Mouse (Mus musculus) lung, embryonic 16.5 days (tissue): ENCODE results near the gene Pcgf6. TPM values are rescaled to one million over a fixed set of nuclear protein-coding genes. Genes with fewer than 3 reads are reported as not detected.
A peak's percentile ranks its signal among the peaks of the same experiment; 100 is the strongest.

Experiments used
- ATAC-seq: fragments of 200-750 bp; cut with Nextera tagmentation; 2 replicates; pipeline ENCODE4 v1.8.0; 2017; ENCODE audit warnings: low read depth, mild to moderate bottlenecking, moderate library complexity
- H3K27ac ChIP-seq: fragments of 300-500 bp; sonication (generic); 2 replicates; pipeline ENCODE4 v1.5.1; 2014; ENCODE audit warnings: mild to moderate bottlenecking, control low read depth, low read length
- H3K27me3 ChIP-seq: fragments of 300-500 bp; sonication (generic); 2 replicates; pipeline ENCODE4 v1.6.1; 2014; ENCODE audit warnings: low read depth, low read length, mixed read lengths; ENCODE audit not compliant: control insufficient read depth, insufficient read depth
- H3K36me3 ChIP-seq: fragments of 300-500 bp; sonication (generic); 2 replicates; pipeline ENCODE4 v1.6.1; 2014; ENCODE audit warnings: low read length; ENCODE audit not compliant: control insufficient read depth, insufficient read depth
- H3K4me1 ChIP-seq: fragments of 300-500 bp; sonication (generic); replicated peaks from 2 replicates; pipeline ENCODE4 v1.6.1; 2014; ENCODE audit warnings: low read length, mixed read lengths; ENCODE audit not compliant: control insufficient read depth, insufficient read depth
- H3K4me2 ChIP-seq: fragments of 300-500 bp; sonication (generic); 2 replicates; pipeline ENCODE4 v1.6.1; 2014; ENCODE audit warnings: low read depth, low read length, control low read depth
- H3K4me3 ChIP-seq: fragments of 300-500 bp; sonication (generic); 2 replicates; pipeline ENCODE4 v1.5.1; 2014; ENCODE audit warnings: mild to moderate bottlenecking, low read length, control low read depth
- H3K9ac ChIP-seq: fragments of 300-500 bp; sonication (generic); 2 replicates; pipeline ENCODE4 v1.6.1; 2014; ENCODE audit warnings: low read length, control low read depth
- H3K9me3 ChIP-seq: fragments of 300-500 bp; sonication (generic); 2 replicates; pipeline ENCODE4 v1.6.1; 2016; ENCODE audit warnings: low read length; ENCODE audit not compliant: control insufficient read depth
- WGBS: fragments of 180-500 bp; shearing (Covaris S2); extraction: QIAGEN DNeasy Blood & Tissue Kit; methylation state at CpG from one replicate; pipeline ENCODE4 v1.1.7; 2014; 5-methylcytosine and 5-hydroxymethylcytosine counted together
- polyA plus RNA-seq: library from polyadenylated mRNA; unstranded; fragments of >200 nt; fragmentation: Nextera tagmentation; extraction: Ambion mirVana; gene quantifications from 2 replicates; pipeline ENCODE4 v1.2.1, GENCODE M21; 2015

The Pcgf6 gene
- polyA plus RNA-seq, 1 experiment from 2014 or later, result 14.4 TPM

DNA sequence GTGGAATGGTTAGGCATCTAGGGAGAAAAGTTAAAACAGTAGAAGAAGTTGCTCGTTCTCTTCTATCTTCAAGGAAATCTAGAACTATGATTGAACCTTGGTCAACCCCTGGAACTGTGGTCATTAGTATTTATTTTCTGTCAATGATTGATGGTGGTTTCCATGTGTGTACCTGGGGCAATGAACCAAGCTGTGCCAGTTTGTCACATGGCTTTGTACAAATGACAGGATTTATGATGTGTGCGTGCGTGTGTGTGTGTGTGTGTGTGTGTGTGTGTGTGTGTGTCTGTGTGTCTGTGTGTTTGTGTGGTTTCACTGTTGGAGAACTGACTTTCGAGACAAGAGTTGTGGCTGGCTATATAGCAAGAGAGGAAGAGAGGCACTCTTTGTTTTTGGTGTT is 2.8 kb upstream of the Pcgf6 start:
- Histone ChIP-seq H3K4me1 (peaks cover 12% of the 10 kb centered on the region), H3K27me3 (no peaks in the 10 kb centered on the region), H3K4me3 (no peak overlapping the region), H3K9me3 (no peaks in the 10 kb centered on the region), H3K27ac (no peak overlapping the region), H3K9ac (no peak overlapping the region), H3K36me3 (no peaks in the 10 kb centered on the region), H3K4me2 (no peak overlapping the region)
- no peak for ATAC-seq
- 68% methylated on average over 4 of the region's 4 CpGs for WGBS

DNA sequence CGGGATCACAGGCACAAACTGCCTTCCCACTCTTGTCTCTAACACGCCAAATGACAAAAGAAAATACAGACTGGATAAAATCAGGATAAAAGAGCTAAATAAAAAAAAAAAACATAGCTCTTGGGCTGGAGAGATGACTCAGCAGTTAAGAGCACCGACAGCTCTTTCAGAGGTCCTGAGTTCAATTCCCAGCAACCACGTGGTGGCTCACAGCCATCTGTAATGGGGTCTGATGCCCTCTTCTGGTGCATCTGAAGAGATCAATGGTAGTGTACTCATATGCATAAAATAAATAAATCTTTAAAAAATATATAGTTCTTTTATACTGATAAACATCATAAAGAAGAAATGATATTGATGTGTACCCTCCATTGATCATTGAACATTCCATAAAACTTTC is 2.2 kb upstream of the Pcgf6 start:
- 67% methylated on average over 4 of the region's 4 CpGs for WGBS
- Histone ChIP-seq H3K9me3 (no peaks in the 10 kb centered on the region), H3K4me2 (no peak overlapping the region), H3K27ac (no peak overlapping the region), H3K4me1 (peaks cover 12% of the 10 kb centered on the region), H3K27me3 (no peaks in the 10 kb centered on the region), H3K36me3 (no peaks in the 10 kb centered on the region), H3K9ac (no peak overlapping the region), H3K4me3 (no peak overlapping the region)
- ATAC-seq, result no peak

DNA sequence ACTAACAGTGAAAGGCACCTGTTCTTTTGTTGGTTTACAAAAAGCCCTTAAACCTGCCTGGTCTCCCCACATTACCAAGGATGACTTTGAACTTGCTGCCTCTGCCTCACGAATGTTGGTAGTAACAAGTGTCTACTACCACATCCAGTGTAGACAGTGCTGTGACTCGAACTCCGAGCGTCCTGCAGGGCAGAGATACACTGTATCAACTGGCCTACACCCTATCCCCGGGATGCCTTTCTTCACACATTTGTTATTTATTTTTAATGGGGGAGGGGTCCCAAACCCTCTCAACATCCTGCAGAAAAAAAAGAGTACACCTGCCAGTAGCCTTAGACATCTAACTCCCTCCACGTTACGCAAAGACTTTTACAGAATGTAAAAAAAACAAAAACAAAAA is 866 bp downstream of the Pcgf6 start:
- H3K36me3 ChIP-seq, result peaks cover 11% of the 10 kb centered on the region; the same call in 1 of the 2 replicates
- H3K4me2 ChIP-seq, result peak overlapping the region; percentile 90
- peak overlapping the region; percentile 85 for H3K9ac ChIP-seq
- H3K27ac ChIP-seq, result peak overlapping the region; percentile 93; the same call in 1 of the 2 replicates
- peak overlapping the region; percentile 91 for H3K4me3 ChIP-seq
- H3K9me3 ChIP-seq, result no peaks in the 10 kb centered on the region
- 4% methylated on average over 7 of the region's 7 CpGs for WGBS
- H3K27me3 ChIP-seq, result no peaks in the 10 kb centered on the region
- H3K4me1 ChIP-seq, result peaks cover 12% of the 10 kb centered on the region
- ATAC-seq, result no peak

DNA sequence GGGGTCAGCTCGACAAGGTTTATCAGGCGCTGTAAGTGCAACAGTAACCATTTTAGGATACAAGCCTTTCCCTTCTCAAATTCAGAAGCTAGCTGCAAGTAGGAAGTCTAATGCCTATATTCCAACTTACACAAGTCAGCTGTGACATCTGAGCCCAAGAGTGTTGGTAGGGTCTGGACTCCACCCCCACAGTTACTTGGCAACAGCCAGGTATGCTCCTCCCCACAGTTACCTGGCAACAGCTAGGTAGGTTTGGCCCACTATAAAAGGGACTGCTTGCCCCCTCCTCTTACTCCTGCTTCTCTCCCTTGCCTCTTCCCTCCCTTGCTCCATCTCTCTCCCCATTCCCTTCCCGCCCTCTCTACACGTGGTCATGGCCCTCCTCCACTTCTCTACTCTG is 1.6 kb downstream of the Pcgf6 start:
- no peak overlapping the region for H3K4me3 ChIP-seq
- H3K27ac ChIP-seq, result no peak overlapping the region
- H3K4me1 ChIP-seq, result peaks cover 12% of the 10 kb centered on the region
- H3K27me3 ChIP-seq, result no peaks in the 10 kb centered on the region
- no peaks in the 10 kb centered on the region for H3K9me3 ChIP-seq
- H3K9ac ChIP-seq, result no peak overlapping the region
- no peak for ATAC-seq
- no peak overlapping the region for H3K4me2 ChIP-seq
- H3K36me3 ChIP-seq, result peaks cover 13% of the 10 kb centered on the region; the same call in 1 of the 2 replicates
- 65% methylated on average over 4 of the region's 4 CpGs for WGBS

DNA sequence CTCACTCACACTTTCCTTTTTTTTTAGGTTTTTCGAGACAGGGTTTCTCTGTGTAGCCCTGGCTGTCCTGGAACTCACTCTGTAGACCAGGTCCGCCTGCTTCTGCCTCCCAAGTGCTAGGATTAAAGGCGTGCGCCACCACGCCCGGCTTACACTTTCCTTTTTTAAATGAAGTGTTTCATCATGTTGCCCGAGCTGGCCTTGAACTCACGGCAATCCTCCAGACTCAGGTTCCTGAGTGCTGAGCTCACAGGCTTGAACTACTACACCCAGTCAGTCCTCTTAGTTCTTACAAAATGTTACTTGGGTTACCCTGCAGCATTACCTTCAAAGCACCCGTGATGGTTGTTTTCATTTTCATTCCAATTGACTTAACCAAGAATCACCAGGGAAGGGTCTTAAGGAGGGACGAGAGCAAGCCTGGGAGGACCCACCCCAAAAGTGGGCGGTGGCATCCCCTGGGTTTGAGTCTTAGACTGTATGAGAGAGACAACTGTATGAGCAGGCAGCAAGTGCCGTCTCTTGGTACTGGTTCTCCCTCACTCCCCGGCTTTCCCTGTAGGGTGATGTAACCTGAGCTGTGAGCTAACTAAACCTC is 3.4 kb downstream of the Pcgf6 start:
- ATAC-seq, result no peak
- Histone ChIP-seq H3K9ac (no peak overlapping the region), H3K36me3 (peaks cover 13% of the 10 kb centered on the region; the same call in 1 of the 2 replicates), H3K4me2 (no peak overlapping the region), H3K4me3 (no peak overlapping the region), H3K4me1 (peaks cover 12% of the 10 kb centered on the region), H3K27ac (no peak overlapping the region), H3K9me3 (no peaks in the 10 kb centered on the region), H3K27me3 (no peaks in the 10 kb centered on the region)
- WGBS, result 79% methylated on average over 13 of the region's 13 CpGs

DNA sequence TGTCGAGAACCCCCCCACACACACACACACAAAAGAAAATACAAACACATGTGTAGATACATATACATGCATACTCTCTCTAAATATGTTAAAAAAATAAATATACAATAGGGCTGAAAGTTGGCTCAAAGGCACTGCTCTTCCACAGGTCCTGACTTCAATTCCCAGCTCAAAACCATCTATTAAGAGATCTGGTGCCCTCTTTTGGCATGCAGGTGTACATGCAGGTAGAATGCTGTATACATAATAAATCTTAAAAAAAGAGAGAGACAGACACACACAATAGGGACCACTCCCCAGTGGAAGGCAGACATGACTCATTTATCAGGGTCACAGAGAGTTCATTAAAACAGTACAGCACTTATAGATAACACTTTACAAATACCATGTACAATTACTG is 4.4 kb downstream of the Pcgf6 start:
- Histone ChIP-seq H3K4me1 (peaks cover 12% of the 10 kb centered on the region), H3K4me2 (no peak overlapping the region), H3K27me3 (no peaks in the 10 kb centered on the region), H3K27ac (no peak overlapping the region), H3K9me3 (no peaks in the 10 kb centered on the region), H3K36me3 (peaks cover 13% of the 10 kb centered on the region; the same call in 1 of the 2 replicates), H3K4me3 (no peak overlapping the region), H3K9ac (no peak overlapping the region)
- no peak for ATAC-seq
- 87% methylated on average over 1 of the region's 1 CpGs for WGBS

DNA sequence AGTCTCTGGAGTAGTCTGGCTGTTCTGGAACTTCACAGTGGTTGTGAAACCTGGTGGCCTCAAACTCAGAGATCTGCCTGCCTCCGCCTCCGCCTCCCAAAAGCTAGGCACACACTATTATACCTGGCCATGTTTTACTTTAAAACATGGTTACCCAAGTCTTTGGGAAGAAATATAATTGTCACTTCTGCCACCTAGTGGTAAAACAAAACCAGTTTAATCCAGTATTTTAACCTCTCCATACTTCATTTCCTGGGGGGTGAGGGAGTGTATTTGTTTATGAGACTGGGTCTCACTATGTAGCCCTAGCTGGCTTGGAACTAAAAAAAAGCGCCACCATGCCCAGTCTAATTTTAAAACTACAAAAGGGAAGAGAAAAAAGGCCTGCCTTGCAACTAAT is 7.1 kb downstream of the Pcgf6 start:
- Histone ChIP-seq H3K4me2 (no peak overlapping the region), H3K9me3 (no peaks in the 10 kb centered on the region), H3K27ac (no peak overlapping the region), H3K9ac (no peak overlapping the region), H3K36me3 (peaks cover 22% of the 10 kb centered on the region), H3K27me3 (no peaks in the 10 kb centered on the region), H3K4me3 (no peak overlapping the region), H3K4me1 (no peaks in the 10 kb centered on the region)
- ATAC-seq, result no peak
- WGBS, result 74% methylated on average over 3 of the region's 3 CpGs

DNA sequence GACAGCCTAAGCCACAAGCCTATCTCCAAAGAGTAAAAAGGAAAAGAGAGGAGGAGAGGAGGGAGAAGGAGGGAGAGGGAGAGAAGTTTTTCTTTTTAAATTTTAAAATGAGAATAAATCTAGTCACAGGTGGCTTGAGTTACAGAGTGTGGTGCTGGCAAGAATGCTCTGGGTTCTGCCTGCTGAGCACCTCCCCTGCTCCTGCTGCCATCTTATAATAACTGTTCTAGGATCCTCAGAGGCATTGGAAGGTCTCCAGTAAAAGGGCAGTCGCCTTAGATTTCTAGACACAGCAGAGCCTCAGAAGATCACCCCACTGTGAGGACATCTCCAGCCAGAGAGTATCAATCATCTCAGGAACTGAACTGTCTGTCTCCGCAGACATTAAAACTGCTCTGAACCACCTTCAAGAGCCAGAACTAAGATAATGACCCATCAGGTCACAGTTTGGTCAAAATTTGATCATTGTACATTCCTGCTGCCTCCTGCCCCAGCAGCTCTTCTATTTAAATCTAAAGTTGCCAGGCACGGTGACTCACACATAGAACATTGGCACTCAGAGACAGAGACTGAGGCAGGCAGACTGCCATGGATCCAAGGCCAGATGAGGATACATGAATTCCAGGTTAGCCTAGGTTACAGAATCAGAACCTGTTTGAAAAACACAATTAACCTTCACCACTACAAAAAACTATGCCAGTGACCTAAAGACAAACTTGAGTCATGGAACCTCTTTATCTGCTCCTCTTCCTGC is 9.8 kb downstream of the Pcgf6 start:
- Histone ChIP-seq H3K27me3 (no peaks in the 10 kb centered on the region), H3K4me3 (no peak overlapping the region), H3K36me3 (peaks cover 16% of the 10 kb centered on the region), H3K9ac (no peak overlapping the region), H3K4me2 (no peak overlapping the region), H3K4me1 (no peaks in the 10 kb centered on the region), H3K9me3 (no peaks in the 10 kb centered on the region), H3K27ac (no peak overlapping the region)
- 87% methylated on average over 3 of the region's 3 CpGs for WGBS
- ATAC-seq, result no peak

DNA sequence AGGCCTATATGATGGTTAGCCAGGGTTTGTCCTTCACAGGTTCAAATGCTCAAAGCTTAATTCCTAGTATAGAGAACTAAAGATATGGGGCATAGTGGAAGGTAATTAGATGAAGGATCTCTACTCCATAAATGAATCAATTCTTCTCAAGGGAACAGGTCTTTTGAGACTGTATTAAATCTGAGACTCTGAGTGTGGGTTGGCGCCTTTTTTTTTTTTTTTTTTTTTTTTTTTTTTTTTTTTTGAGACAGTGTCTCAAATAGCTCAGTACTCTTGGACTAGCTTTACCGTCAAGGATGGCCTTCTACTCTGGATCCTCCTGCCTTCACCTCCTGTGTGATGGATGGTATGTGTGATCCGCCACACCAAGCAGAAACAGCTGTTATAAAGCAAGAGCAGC is 14.1 kb downstream of the Pcgf6 start:
- peaks cover 18% of the 10 kb centered on the region for H3K36me3 ChIP-seq
- ATAC-seq, result no peak
- no peaks in the 10 kb centered on the region for H3K27me3 ChIP-seq
- 80% methylated on average over 3 of the region's 3 CpGs for WGBS
- no peak overlapping the region for H3K4me2 ChIP-seq
- H3K9me3 ChIP-seq, result no peaks in the 10 kb centered on the region
- H3K9ac ChIP-seq, result no peak overlapping the region
- H3K4me3 ChIP-seq, result no peak overlapping the region
- no peaks in the 10 kb centered on the region for H3K4me1 ChIP-seq
- no peak overlapping the region for H3K27ac ChIP-seq
